Mouse (Mus musculus) limb, embryonic 15.5 days (tissue): Measurements from ENCODE around the gene Man1a2. TPM values are rescaled to one million over a fixed set of nuclear protein-coding genes. Genes with fewer than 3 reads are reported as not detected.

ENCODE experiments used
- ATAC-seq: fragments of 200-750 bp; cut with Nextera tagmentation; 2 replicates; pipeline ENCODE4 v1.8.0; 2017; ENCODE audit warnings: low read depth, moderate TSS enrichment; ENCODE audit not compliant: insufficient number of reproducible peaks, low FRiP score, low TSS enrichment
- H3K27ac ChIP-seq: fragments of 300-500 bp; sonication (generic); 2 replicates; pipeline ENCODE4 v1.5.1; 2015; ENCODE audit warnings: moderate library complexity, mild to moderate bottlenecking, inconsistent platforms
- H3K27me3 ChIP-seq: fragments of 300-500 bp; sonication (generic); 2 replicates; pipeline ENCODE4 v1.6.1; 2015; ENCODE audit warnings: inconsistent platforms
- H3K36me3 ChIP-seq: fragments of 300-500 bp; sonication (generic); 2 replicates; pipeline ENCODE4 v1.6.1; 2015; ENCODE audit warnings: inconsistent platforms
- H3K4me1 ChIP-seq: fragments of 300-500 bp; sonication (generic); 2 replicates; pipeline ENCODE4 v1.6.1; 2015; ENCODE audit warnings: inconsistent platforms
- H3K4me2 ChIP-seq: fragments of 300-500 bp; sonication (generic); 2 replicates; pipeline ENCODE4 v1.6.1; 2015; ENCODE audit warnings: mild to moderate bottlenecking, inconsistent platforms
- H3K4me3 ChIP-seq: fragments of 300-500 bp; sonication (generic); 2 replicates; pipeline ENCODE4 v1.5.1; 2015; ENCODE audit warnings: mild to moderate bottlenecking, inconsistent platforms
- H3K9ac ChIP-seq: fragments of 300-500 bp; sonication (generic); 2 replicates; pipeline ENCODE4 v1.6.1; 2015; ENCODE audit warnings: inconsistent platforms
- H3K9me3 ChIP-seq: fragments of 300-500 bp; sonication (generic); 2 replicates; pipeline ENCODE4 v1.6.1; 2016; ENCODE audit warnings: inconsistent platforms
- WGBS: fragments of 180-500 bp; shearing (Covaris S2); methylation state at CpG from one replicate; pipeline ENCODE4 v1.1.7; 2015; 5-methylcytosine and 5-hydroxymethylcytosine counted together
- polyA plus RNA-seq: library from polyadenylated mRNA; unstranded; fragments of >200 nt; fragmentation: Nextera tagmentation; extraction: Ambion mirVana; gene quantifications from 2 replicates; pipeline ENCODE4 v1.2.1, GENCODE M21; 2015

The Man1a2 gene
- polyA plus RNA-seq, 1 experiment from 2014 or later = 78.8 TPM

DNA sequence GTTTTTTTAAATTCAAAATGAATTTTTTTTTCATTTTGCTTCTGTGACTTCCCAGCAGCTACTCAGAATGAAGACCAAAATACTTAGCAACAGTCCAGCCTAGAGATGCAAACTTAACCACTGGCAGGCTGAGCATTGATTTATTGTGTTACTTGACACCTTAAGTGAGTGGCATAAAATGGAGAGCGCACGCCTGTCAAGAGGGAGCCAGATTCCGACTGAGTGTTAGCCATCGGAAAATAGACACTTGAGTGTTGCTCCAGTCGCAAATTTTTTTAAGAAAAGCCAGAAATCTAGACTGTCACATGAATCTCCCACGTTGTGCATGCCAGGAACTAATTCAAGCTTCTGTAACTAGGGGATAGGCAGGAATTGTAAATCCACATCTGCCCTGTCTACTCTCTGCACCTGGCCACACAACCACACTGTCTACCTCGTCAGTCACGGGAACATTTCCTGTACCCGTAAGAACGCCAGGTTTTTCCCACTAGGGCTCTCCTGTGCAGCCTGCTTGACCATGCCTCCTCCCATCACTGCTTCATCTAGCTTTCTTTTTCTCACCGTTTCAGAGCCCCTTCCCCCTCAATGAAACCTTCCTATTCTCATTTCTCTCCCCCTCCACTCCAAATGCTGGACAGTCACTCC lies 3.7 kb downstream of the Man1a2 start:
- peaks cover 25% of the 10 kb centered on the region for H3K4me1 ChIP-seq
- WGBS = 9% methylated on average over 11 of the region's 11 CpGs
- H3K9ac ChIP-seq = no peak overlapping the region

DNA sequence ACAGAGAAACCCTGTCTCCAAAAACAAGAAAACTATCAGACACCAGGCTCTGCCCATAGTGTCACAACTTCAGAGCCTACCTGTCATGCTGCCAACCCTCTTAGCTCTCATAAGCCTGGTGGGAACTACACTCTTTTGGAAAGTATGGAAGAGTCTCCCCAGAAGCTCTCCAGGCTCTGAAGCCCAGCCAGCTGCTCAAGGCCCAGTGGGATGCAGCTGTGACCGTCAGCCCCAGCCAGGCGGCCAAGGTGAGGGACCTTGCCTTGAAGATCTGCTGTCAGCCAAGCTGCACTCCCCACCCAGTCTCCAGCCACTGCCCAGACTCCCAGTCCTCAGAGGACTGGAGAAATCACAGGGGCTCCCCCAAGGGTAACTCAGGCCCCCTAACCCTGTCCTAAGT lies 5.1 kb downstream of the Man1a2 start:
- H3K4me3 ChIP-seq = no peak overlapping the region
- H3K4me1 ChIP-seq = peaks cover 25% of the 10 kb centered on the region
- ATAC-seq = no peak
- H3K9me3 ChIP-seq = no peaks in the 10 kb centered on the region
- no peaks in the 10 kb centered on the region for H3K27me3 ChIP-seq
- H3K9ac ChIP-seq = no peak overlapping the region
- H3K27ac ChIP-seq = no peak overlapping the region
- no peak overlapping the region for H3K4me2 ChIP-seq
- 85% methylated on average over 2 of the region's 2 CpGs for WGBS
- H3K36me3 ChIP-seq = no peaks in the 10 kb centered on the region

More for the DNA sequence above, 3.7 kb downstream of the Man1a2 start:
- H3K27me3 ChIP-seq = no peaks in the 10 kb centered on the region
- peak overlapping the region; percentile 30 for H3K4me2 ChIP-seq
- no peaks in the 10 kb centered on the region for H3K36me3 ChIP-seq
- H3K9me3 ChIP-seq = no peaks in the 10 kb centered on the region
- H3K4me3 ChIP-seq = peak overlapping the region; percentile 16; the same call in 1 of the 2 replicates
- no peak for ATAC-seq
- no peak overlapping the region for H3K27ac ChIP-seq

DNA sequence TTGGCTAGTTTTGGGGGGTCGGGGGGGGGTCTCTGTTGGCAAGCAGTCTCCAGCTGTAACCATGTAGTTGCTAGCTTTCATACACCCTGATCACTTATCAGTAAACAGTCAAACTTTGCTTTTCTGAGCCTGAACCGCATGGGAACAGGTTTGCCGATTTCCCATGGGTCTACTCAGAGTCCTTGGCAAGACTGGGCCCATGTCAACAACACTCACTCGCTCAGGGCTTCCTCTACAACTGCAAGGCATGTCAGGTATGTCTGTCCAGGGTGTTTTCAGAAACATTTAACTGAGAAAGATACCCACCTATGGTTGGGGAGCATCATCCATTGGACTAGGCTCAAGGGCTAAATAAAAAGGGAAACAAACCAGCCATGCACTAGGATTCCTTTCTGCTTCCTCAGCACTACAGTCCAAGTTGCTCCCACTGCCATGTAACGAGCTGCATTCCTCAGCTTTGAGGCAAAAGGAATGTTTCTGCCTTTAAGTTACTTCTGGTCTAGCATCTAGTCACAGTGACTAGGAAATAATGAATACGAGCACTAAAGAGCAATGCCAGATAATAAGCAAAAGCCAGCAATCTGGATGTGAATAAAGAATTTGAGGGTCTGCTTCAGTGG lies 6.2 kb downstream of the Man1a2 start:
- Histone ChIP-seq H3K9me3 (no peaks in the 10 kb centered on the region), H3K27ac (no peak overlapping the region), H3K36me3 (no peaks in the 10 kb centered on the region), H3K9ac (no peak overlapping the region), H3K27me3 (no peaks in the 10 kb centered on the region), H3K4me2 (no peak overlapping the region), H3K4me3 (no peak overlapping the region), H3K4me1 (peaks cover 25% of the 10 kb centered on the region)
- ATAC-seq = no peak
- WGBS = 71% methylated on average over 6 of the region's 6 CpGs

DNA sequence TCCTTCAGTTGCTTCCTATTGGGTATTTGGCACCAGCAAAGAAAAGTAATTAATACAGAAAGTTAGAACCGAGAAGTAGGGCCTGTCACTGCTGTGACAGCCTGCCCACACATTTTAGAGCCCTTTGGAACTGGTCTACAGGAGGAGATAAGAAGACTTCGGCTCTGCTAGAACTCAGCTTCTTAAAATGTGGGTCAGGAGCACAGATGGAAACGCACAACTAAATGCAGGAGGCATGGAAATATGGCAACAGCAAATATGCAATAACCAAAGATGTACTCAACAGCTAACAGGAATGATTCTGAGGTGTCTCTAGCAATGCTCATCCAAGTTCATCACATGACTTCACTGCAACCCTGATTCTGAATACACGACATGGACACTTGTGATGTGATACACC lies 10.2 kb downstream of the Man1a2 start:
- Histone ChIP-seq H3K27me3 (no peaks in the 10 kb centered on the region), H3K9me3 (no peaks in the 10 kb centered on the region), H3K4me3 (no peak overlapping the region), H3K4me1 (peaks cover 7% of the 10 kb centered on the region; the same call in 1 of the 2 replicates), H3K27ac (no peak overlapping the region), H3K9ac (no peak overlapping the region), H3K4me2 (no peak overlapping the region), H3K36me3 (no peaks in the 10 kb centered on the region)
- WGBS = 82% methylated on average over 4 of the region's 4 CpGs
- no peak for ATAC-seq

DNA sequence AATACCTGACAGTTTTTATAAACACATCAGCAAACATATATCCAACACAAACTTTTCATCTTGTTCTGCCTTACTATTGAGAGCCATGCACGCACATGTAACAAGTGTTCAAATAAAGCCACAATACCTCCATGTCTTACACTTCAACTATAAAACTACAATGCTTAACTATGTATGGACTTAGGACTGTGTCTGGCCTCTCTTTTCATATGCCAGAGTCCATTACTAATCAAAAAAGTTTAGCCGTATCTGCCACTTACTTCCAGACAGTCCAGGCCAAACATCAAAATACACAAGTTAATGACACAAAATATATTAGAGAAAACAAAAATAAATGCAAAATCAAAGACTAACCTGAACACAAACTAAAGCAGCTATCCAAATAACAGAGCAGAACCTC lies 14.9 kb downstream of the Man1a2 start:
- Histone ChIP-seq H3K27me3 (no peaks in the 10 kb centered on the region), H3K36me3 (no peaks in the 10 kb centered on the region), H3K4me1 (no peaks in the 10 kb centered on the region), H3K4me3 (no peak overlapping the region), H3K4me2 (no peak overlapping the region), H3K9ac (no peak overlapping the region), H3K9me3 (no peaks in the 10 kb centered on the region), H3K27ac (no peak overlapping the region)
- 85% methylated on average over 2 of the region's 2 CpGs for WGBS
- ATAC-seq = no peak

DNA sequence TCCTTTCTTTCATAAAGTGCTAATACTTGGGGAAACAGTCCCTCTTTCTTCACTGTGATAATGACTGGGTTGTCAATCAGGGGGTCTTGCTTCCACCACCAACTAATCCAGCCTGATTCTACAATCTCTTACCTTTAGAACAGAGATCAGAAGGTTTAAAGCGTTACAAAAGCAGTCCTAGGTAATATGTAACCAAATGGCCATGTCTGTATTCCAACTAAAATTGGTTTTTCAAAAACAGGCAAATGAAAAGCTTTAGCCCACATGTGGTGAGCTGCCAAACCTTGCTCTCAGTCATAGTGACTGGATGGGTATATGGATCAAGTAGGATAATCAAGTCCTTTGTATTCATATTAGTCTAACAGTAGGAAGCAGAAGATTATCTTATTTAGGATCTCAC lies 32.0 kb downstream of the Man1a2 start:
- Histone ChIP-seq H3K9ac (no peak overlapping the region), H3K27me3 (no peaks in the 10 kb centered on the region), H3K4me3 (no peak overlapping the region), H3K36me3 (peaks cover 14% of the 10 kb centered on the region; the same call in 1 of the 2 replicates), H3K4me2 (no peak overlapping the region), H3K4me1 (no peaks in the 10 kb centered on the region), H3K9me3 (no peaks in the 10 kb centered on the region), H3K27ac (no peak overlapping the region)
- ATAC-seq = no peak
- WGBS = 94% methylated on average over 1 of the region's 1 CpGs

DNA sequence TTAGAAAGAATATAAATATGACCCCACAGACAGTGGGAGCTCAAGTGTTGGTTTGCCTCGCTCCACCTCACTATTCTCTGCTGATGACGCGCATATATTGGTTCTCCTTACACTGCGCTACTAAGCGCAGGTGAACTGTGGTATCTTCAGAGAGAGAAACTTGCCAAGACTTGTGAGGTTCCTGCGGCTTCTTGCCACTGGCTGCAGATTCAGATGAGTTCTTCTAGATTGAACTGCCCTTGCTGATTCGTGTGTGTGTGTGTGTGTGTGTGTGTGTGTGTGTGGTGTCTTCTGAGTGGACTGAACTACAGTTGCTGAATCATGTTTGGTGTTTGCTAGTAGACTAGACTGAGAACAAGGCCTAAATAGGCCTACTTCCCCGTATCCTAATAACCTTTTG lies 43.7 kb downstream of the Man1a2 start:
- no peak for ATAC-seq
- Histone ChIP-seq H3K27ac (no peak overlapping the region), H3K27me3 (no peaks in the 10 kb centered on the region), H3K36me3 (peaks cover 14% of the 10 kb centered on the region), H3K4me3 (no peak overlapping the region), H3K4me2 (no peak overlapping the region), H3K9me3 (no peaks in the 10 kb centered on the region), H3K4me1 (no peaks in the 10 kb centered on the region), H3K9ac (no peak overlapping the region)
- 81% methylated on average over 8 of the region's 8 CpGs for WGBS

DNA sequence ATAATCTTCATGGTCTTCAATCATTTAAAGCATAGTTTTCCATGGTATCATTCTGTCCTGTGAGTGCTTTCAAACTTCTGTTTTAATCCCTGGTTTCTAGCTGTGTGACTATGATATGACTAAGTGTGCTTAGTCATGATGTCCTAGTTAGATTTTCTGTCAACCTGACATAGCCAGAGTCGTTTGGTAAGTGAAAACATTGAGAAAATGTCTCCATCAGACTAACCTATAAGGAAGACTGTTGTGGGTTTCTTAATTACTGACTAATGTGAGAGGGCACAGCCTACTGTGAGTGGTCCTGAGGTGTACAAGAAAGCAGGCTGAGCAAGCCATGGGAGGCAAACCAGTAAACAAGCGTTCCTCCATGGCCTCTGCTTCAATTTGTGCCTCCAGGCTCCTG lies 49.0 kb downstream of the Man1a2 start:
- H3K27ac ChIP-seq = no peak overlapping the region
- 50% methylated on average over 2 of the region's 2 CpGs for WGBS
- no peaks in the 10 kb centered on the region for H3K4me1 ChIP-seq
- peaks cover 7% of the 10 kb centered on the region; the same call in 1 of the 2 replicates for H3K36me3 ChIP-seq
- no peak for ATAC-seq
- no peaks in the 10 kb centered on the region for H3K27me3 ChIP-seq
- H3K9me3 ChIP-seq = no peaks in the 10 kb centered on the region
- no peak overlapping the region for H3K4me2 ChIP-seq
- no peak overlapping the region for H3K4me3 ChIP-seq
- no peak overlapping the region for H3K9ac ChIP-seq

DNA sequence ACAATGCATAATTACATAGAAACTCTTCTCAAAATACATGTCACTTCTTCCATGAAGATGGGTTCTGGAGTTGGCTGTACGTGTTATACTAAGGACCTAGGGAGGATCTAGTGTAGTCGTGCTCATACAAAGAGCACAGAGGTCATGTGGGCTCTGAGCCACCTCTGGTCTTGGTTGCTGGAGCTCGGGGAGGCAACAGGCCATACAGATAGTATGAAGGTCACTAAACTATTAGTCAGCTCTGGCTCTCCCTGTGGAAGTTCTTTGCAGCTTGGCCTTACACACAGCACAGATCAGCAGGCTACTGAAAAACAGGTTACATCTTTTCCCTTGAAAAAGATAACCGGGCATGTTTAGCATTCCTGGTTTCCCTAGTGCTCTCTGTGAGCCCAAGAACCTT lies 50.5 kb downstream of the Man1a2 start:
- Histone ChIP-seq H3K36me3 (0 out of 2 replicates have a peak, but pooled peaks cover 9% of the 10 kb centered on the region), H3K4me2 (no peak overlapping the region), H3K27ac (no peak overlapping the region), H3K9ac (no peak overlapping the region), H3K9me3 (no peaks in the 10 kb centered on the region), H3K4me3 (no peak overlapping the region), H3K27me3 (no peaks in the 10 kb centered on the region), H3K4me1 (no peaks in the 10 kb centered on the region)
- no peak for ATAC-seq
- 93% methylated on average over 4 of the region's 4 CpGs for WGBS

DNA sequence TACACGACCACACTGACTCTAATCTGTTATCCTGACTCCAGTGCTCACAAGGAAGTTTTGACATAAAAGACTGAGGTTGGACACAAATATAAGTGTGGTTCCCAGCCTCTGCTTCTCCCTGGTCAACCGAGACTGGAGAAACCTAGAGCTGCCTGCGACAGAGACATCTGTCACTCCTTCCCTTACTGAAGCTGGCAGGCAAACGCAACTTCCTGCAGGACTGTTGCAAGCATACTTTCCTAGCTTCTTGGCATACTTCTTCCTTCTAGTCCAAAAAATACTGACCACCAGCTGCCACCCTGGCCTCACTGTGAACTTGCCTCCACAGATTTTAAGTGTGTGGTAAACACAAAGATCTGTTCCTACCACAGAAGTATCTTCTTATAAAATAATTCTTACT lies 66.8 kb downstream of the Man1a2 start:
- H3K9me3 ChIP-seq = no peaks in the 10 kb centered on the region
- peaks cover 5% of the 10 kb centered on the region; the same call in 1 of the 2 replicates for H3K36me3 ChIP-seq
- H3K4me2 ChIP-seq = no peak overlapping the region
- H3K27ac ChIP-seq = no peak overlapping the region
- H3K4me3 ChIP-seq = no peak overlapping the region
- no peak overlapping the region for H3K9ac ChIP-seq
- WGBS = 63% methylated on average over 4 of the region's 4 CpGs
- no peaks in the 10 kb centered on the region for H3K4me1 ChIP-seq
- H3K27me3 ChIP-seq = no peaks in the 10 kb centered on the region
- no peak for ATAC-seq

DNA sequence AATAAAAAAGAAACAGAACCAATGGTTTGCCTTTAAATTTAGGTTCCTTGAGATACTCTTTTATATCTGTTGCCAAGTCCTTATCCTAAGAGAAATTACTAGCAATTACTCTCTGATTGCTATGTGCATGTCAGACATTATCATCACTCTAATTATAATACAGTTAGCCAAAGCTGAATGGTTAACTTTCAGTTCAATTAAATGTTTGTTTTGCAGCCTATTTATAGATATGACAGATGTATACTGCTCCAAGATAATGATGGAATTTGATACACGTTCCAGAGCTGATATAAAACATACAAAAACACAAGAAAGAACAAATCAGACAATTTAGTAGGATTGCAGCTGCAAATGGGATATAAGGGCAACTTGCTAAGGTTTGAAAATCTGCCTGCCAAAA lies 74.4 kb downstream of the Man1a2 start:
- no peak overlapping the region for H3K9ac ChIP-seq
- no peak overlapping the region for H3K4me3 ChIP-seq
- no peaks in the 10 kb centered on the region for H3K4me1 ChIP-seq
- no peaks in the 10 kb centered on the region for H3K27me3 ChIP-seq
- H3K9me3 ChIP-seq = no peaks in the 10 kb centered on the region
- peaks cover 4% of the 10 kb centered on the region; the same call in 1 of the 2 replicates for H3K36me3 ChIP-seq
- H3K4me2 ChIP-seq = no peak overlapping the region
- ATAC-seq = no peak
- H3K27ac ChIP-seq = no peak overlapping the region
- 74% methylated on average over 1 of the region's 1 CpGs for WGBS

DNA sequence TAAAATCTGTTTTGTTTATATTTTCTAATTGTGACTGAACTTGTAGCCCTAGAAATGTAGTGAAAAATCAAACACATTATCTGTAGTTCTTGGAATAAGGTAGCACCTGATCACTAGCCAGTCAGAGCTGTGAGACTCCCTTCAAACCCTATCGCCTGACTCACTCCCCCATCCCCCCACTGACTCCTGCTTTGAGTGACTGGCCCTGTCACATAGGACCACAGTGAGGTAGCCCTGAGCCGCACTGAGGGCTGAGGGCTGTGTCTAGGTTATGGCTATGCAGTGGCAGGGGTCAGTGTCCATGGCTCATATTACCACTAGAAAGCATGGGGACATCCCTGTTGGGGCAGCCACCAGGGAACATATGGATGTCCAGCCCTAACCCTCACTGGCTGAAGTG lies 80.8 kb downstream of the Man1a2 start:
- H3K9ac ChIP-seq = no peak overlapping the region
- no peaks in the 10 kb centered on the region for H3K4me1 ChIP-seq
- H3K4me3 ChIP-seq = no peak overlapping the region
- 93% methylated on average over 2 of the region's 2 CpGs for WGBS
- no peaks in the 10 kb centered on the region for H3K9me3 ChIP-seq
- H3K27me3 ChIP-seq = no peaks in the 10 kb centered on the region
- H3K4me2 ChIP-seq = no peak overlapping the region
- no peak for ATAC-seq
- H3K27ac ChIP-seq = no peak overlapping the region
- peaks cover 4% of the 10 kb centered on the region; the same call in 1 of the 2 replicates for H3K36me3 ChIP-seq
